Mouse (Mus musculus) forebrain, embryonic 11.5 days (tissue): ENCODE results near the gene Prl. TPM values are rescaled to one million over a fixed set of nuclear protein-coding genes. Genes with fewer than 3 reads are reported as not detected.

Source experiments
- ATAC-seq: fragments of 200-750 bp; cut with Nextera tagmentation; replicated peaks from 2 replicates; pipeline ENCODE4 v1.8.0; 2017; ENCODE audit warnings: moderate TSS enrichment; ENCODE audit not compliant: low FRiP score
- DNase-seq: peaks from one replicate; pipeline ENCODE4 v3.0.0-alpha.2; 2017; ENCODE audit warnings: low spot score
- H3K27ac ChIP-seq: fragments of 300-500 bp; sonication (generic); 2 replicates; pipeline ENCODE4 v1.5.1; 2014; ENCODE audit warnings: low read depth, low read length
- H3K27me3 ChIP-seq: fragments of 300-500 bp; sonication (generic); 2 replicates; pipeline ENCODE4 v1.6.1; 2014; ENCODE audit warnings: mild to moderate bottlenecking, low read length, mixed read lengths; ENCODE audit not compliant: control insufficient read depth, insufficient read depth
- H3K36me3 ChIP-seq: fragments of 300-500 bp; sonication (generic); 2 replicates; pipeline ENCODE4 v1.6.1; 2014; ENCODE audit warnings: mild to moderate bottlenecking, low read length, moderate library complexity, mixed read lengths; ENCODE audit not compliant: control insufficient read depth, insufficient read depth
- H3K4me1 ChIP-seq: fragments of 300-500 bp; sonication (generic); replicated peaks from 2 replicates; pipeline ENCODE4 v1.6.1; 2014; ENCODE audit warnings: low read length, mixed read lengths; ENCODE audit not compliant: control insufficient read depth, insufficient read depth
- H3K4me2 ChIP-seq: fragments of 300-500 bp; sonication (generic); 2 replicates; pipeline ENCODE4 v1.6.1; 2014; ENCODE audit warnings: low read depth, mild to moderate bottlenecking, low read length, moderate library complexity, mixed read lengths; ENCODE audit not compliant: severe bottlenecking
- H3K4me3 ChIP-seq: fragments of 300-500 bp; sonication (generic); 2 replicates; pipeline ENCODE4 v1.5.1; 2014; ENCODE audit warnings: low read depth, low read length
- H3K9ac ChIP-seq: fragments of 300-500 bp; sonication (generic); 2 replicates; pipeline ENCODE4 v1.6.1; 2014; ENCODE audit warnings: low read length
- H3K9me3 ChIP-seq: fragments of 300-500 bp; sonication (generic); 2 replicates; pipeline ENCODE4 v1.6.1; 2016; ENCODE audit warnings: low read length, mixed read lengths; ENCODE audit not compliant: control insufficient read depth
- WGBS: fragments of 180-500 bp; shearing (Covaris S2); extraction: QIAGEN DNeasy Blood & Tissue Kit; methylation state at CpG from one replicate; pipeline ENCODE4 v1.1.7; 2014; 5-methylcytosine and 5-hydroxymethylcytosine counted together
- polyA plus RNA-seq: library from polyadenylated mRNA; unstranded; fragments of >200 nt; fragmentation: Nextera tagmentation; extraction: Ambion mirVana; gene quantifications from 2 replicates; pipeline ENCODE4 v1.2.1, GENCODE M21; 2014

Gene Prl
- polyA plus RNA-seq: not detected in 2 replicates

DNA sequence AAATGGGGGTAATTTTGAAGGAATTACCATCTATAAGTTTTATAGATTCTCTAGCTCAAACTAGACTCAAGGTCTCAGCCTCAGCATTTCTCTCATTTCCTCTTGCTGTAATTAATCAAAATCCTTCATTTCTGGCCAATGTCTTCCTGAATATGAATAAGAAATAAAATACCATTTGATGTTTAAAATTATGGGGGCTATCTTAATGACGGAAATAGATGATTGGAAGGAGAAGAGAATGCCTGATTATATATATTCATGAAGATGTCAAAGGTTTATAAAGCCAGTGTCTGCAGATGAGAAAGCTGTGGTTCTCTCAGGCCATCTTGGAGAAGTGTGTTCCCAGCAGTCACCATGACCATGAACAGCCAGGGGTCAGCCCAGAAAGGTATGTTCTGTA lies at the start of gene Prl:
Gene Prl (plus strand): TSS at position 301 of the 400 bp plus-strand sequence.
- DNase-seq (no peak), ATAC-seq (no peak)
- H3K9ac ChIP-seq: no peak within 1 kb of the TSS
- H3K36me3 ChIP-seq: no peaks in the 10 kb centered on the region
- no peaks in the 10 kb centered on the region for H3K4me1 ChIP-seq
- whole genome bisulfite sequencing: 90% methylated on average over 1 of the region's 1 CpGs
- no peak within 1 kb of the TSS for H3K4me2 ChIP-seq
- H3K27ac ChIP-seq: no peak within 1 kb of the TSS
- H3K9me3 ChIP-seq: no peaks in the 10 kb centered on the region
- no peak within 1 kb of the TSS for H3K4me3 ChIP-seq
- H3K27me3 ChIP-seq: no peaks in the 10 kb centered on the region

GRCm38 (mm10) chr13:27026614-27027013 lies 30.8 kb upstream of the Prl start:
- Histone ChIP-seq H3K36me3 (no peaks in the 10 kb centered on the region), H3K9ac (no peak overlapping the region), H3K4me1 (no peaks in the 10 kb centered on the region), H3K9me3 (no peaks in the 10 kb centered on the region), H3K27ac (no peak overlapping the region), H3K4me2 (no peak overlapping the region), H3K27me3 (no peaks in the 10 kb centered on the region), H3K4me3 (no peak overlapping the region)
- no peak for DNase-seq
- no peak for ATAC-seq
- WGBS: 88% methylated on average over 1 of the region's 1 CpGs

GRCm38 (mm10) chr13:27027376-27027775 lies 30.0 kb upstream of the Prl start:
- Histone ChIP-seq H3K9ac (no peak overlapping the region), H3K36me3 (no peaks in the 10 kb centered on the region), H3K4me2 (no peak overlapping the region), H3K4me3 (no peak overlapping the region), H3K27ac (no peak overlapping the region), H3K27me3 (no peaks in the 10 kb centered on the region), H3K4me1 (no peaks in the 10 kb centered on the region), H3K9me3 (no peaks in the 10 kb centered on the region)
- ATAC-seq (no peak), DNase-seq (no peak)
- 97% methylated on average over 1 of the region's 1 CpGs for WGBS

DNA sequence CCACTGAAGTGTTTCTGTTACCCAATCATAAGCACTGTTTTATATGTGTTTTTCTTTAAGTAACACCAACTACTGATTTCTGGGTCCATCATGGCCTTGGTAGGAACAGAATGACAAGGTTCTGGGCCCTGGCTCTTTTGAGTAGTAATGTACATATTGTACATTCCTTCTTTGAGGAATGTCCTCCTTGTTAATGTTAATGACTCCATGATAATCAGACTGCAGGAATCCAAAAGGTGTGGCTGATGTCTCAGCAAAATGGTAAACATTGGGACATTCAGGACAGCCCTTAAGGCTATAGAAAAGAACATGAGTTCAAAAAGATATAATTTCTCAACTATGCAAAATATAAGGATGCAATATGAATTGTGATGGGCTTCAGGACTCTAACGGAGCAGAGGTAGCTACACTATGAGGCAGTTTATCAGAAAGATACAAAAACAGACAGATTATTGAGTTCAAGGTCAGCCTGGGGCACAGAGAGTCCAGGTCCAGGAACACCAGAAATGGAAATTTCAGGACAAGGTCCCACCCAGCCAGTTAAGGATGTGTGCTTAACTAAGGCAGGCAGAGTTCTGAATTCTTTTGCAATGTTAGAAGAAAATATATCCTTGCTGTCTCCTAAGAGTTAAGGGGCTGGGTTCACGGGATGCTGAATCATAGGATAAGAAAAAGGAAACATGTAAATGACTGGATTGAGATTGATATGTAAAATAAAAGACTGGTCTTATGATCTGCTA lies 28.7 kb upstream of the Prl start:
- ATAC-seq (no peak), DNase-seq (no peak)
- H3K4me3 ChIP-seq: no peak overlapping the region
- no peaks in the 10 kb centered on the region for H3K36me3 ChIP-seq
- H3K27ac ChIP-seq: no peak overlapping the region
- no peak overlapping the region for H3K9ac ChIP-seq
- no peak overlapping the region for H3K4me2 ChIP-seq
- no peaks in the 10 kb centered on the region for H3K4me1 ChIP-seq
- WGBS: 92% methylated on average over 2 of the region's 2 CpGs
- H3K9me3 ChIP-seq: no peaks in the 10 kb centered on the region
- H3K27me3 ChIP-seq: no peaks in the 10 kb centered on the region

GRCm38 (mm10) chr13:27031101-27031852 lies 26.1 kb upstream of the Prl start:
- Histone ChIP-seq H3K27me3 (no peaks in the 10 kb centered on the region), H3K4me3 (no peak overlapping the region), H3K27ac (no peak overlapping the region), H3K9me3 (no peaks in the 10 kb centered on the region), H3K9ac (no peak overlapping the region), H3K4me2 (no peak overlapping the region), H3K36me3 (no peaks in the 10 kb centered on the region), H3K4me1 (no peaks in the 10 kb centered on the region)
- DNase-seq: peak; percentile 51
- WGBS: 13% methylated on average over 4 of the region's 4 CpGs
- peak; percentile 39; the same call in 1 of the 2 replicates for ATAC-seq

- 54% methylated on average over 1 of the region's 1 CpGs for whole genome bisulfite sequencing
- no peak overlapping the region for H3K4me3 ChIP-seq
- H3K36me3 ChIP-seq: no peaks in the 10 kb centered on the region
- H3K9me3 ChIP-seq: no peaks in the 10 kb centered on the region
- no peak overlapping the region for H3K4me2 ChIP-seq
- no peak overlapping the region for H3K9ac ChIP-seq
- H3K27me3 ChIP-seq: no peaks in the 10 kb centered on the region
- no peak for ATAC-seq
- H3K4me1 ChIP-seq: no peaks in the 10 kb centered on the region
- no peak overlapping the region for H3K27ac ChIP-seq
- no peak for DNase-seq
These were observed 25.5 kb upstream of the Prl start for GRCm38 (mm10) chr13:27031853-27032240.

GRCm38 (mm10) chr13:27032998-27033397 lies 24.4 kb upstream of the Prl start:
- no peaks in the 10 kb centered on the region for H3K36me3 ChIP-seq
- no peak overlapping the region for H3K27ac ChIP-seq
- no peaks in the 10 kb centered on the region for H3K9me3 ChIP-seq
- H3K9ac ChIP-seq: no peak overlapping the region
- DNase-seq (no peak), ATAC-seq (no peak)
- 89% methylated on average over 2 of the region's 2 CpGs for WGBS
- no peak overlapping the region for H3K4me3 ChIP-seq
- H3K27me3 ChIP-seq: no peaks in the 10 kb centered on the region
- no peaks in the 10 kb centered on the region for H3K4me1 ChIP-seq
- H3K4me2 ChIP-seq: no peak overlapping the region

- no peaks in the 10 kb centered on the region for H3K4me1 ChIP-seq
- no peak overlapping the region for H3K4me2 ChIP-seq
- no peak overlapping the region for H3K4me3 ChIP-seq
- 79% methylated on average over 2 of the region's 2 CpGs for WGBS
- H3K27me3 ChIP-seq: no peaks in the 10 kb centered on the region
- no peaks in the 10 kb centered on the region for H3K36me3 ChIP-seq
- ATAC-seq: no peak
- no peak overlapping the region for H3K27ac ChIP-seq
- no peaks in the 10 kb centered on the region for H3K9me3 ChIP-seq
- no peak overlapping the region for H3K9ac ChIP-seq
- DNase-seq: no peak
These were observed 15.2 kb upstream of the Prl start for GRCm38 (mm10) chr13:27042185-27042584.
